Mouse (Mus musculus): ENCODE measurements around the gene Gm10306. TPM values are rescaled to one million over a fixed set of nuclear protein-coding genes. Genes with fewer than 3 reads are reported as not detected.

Gene Gm10306
- total RNA-seq, 2 experiments from 2014 or later: not detected

- ATAC-seq (replicated peaks; ENCODE audit: poor library complexity): no peak
Observed at GRCm38 (mm10) chr4:94604452-94605019, 48.2 kb downstream of the Gm10306 start.

- no peak for ATAC-seq (replicated peaks; ENCODE audit: poor library complexity)
Observed at GRCm38 (mm10) chr4:94605591-94605990, 49.2 kb downstream of the Gm10306 start.

Other genes with a start within 250 kb of the Gm10306 start
- gene Caap1, start 250 bp downstream of the Gm10306 start, total RNA-seq (2015): 26.4 and 27.1 TPM in 2 replicates
- gene Caap1, start 250 bp downstream of the Gm10306 start, total RNA-seq (2017): 16.6 and 23.1 TPM in 2 replicates
- 75.1 and 82.3 TPM in 2 replicates for gene Plaa, start 46.7 kb downstream of the Gm10306 start, total RNA-seq (2015)
- 102 and 109 TPM in 2 replicates for gene Plaa, start 46.7 kb downstream of the Gm10306 start, total RNA-seq (2017)
- 14.8 and 18.6 TPM in 2 replicates for gene Ift74, start 57.9 kb downstream of the Gm10306 start, total RNA-seq (2015)
- gene Ift74, start 57.9 kb downstream of the Gm10306 start, total RNA-seq (2017): 9.7 and 14.1 TPM in 2 replicates
- gene Lrrc19, start 93.6 kb downstream of the Gm10306 start, total RNA-seq (2015): not detected in 2 replicates
- gene Lrrc19, start 93.6 kb downstream of the Gm10306 start, total RNA-seq (2017): not detected in 2 replicates
- 0.64 and 0.69 TPM in 2 replicates for gene Tek, start 182.7 kb downstream of the Gm10306 start, total RNA-seq (2015)
- 0.46 and 1.2 TPM in 2 replicates for gene Tek, start 182.7 kb downstream of the Gm10306 start, total RNA-seq (2017)

Data from megakaryocyte progenitor cell, adult 5-6 weeks (primary cell).